Comparison of ENCODE assay signal across 24 mouse cellular contexts in the genomic region with DNA sequence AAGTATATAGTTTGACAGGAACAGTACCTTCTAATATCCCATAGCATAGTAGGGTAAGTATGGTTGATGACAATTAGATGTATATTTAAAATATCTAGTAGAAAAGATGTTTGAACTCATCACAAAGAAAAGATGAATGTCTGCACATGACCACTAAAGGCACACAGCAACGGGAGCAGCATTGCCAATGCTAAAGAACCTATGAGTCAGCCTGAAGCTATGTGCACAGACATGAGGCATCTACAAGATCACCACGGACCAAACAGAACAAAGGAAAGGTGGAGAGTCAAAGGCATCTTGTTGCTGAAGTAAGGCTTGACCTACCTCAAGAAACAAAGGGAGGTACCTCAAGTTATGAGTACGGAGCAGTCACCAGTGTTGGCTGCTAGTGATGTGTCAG.
DNase-seq lines count a peak whose midpoint lies in the region; TF ChIP-seq lines count a peak whose summit lies in the region.
"Had no signal": no experiment of that assay in that cellular context is flagged by ENCODE, and none has a peak within 500 bp of the region (broad histone marks: within the 10 kb centered on the region; RNA-seq: fewer than 3 reads in every experiment).

No protein-coding gene starts in this region.

- DNase-seq in cerebellum, adult 2 months: peak in 1 of 2 experiments; percentile 32
- no peak for DNase-seq in cerebellum, adult 9-10 months
- DNase-seq in 3134 (ENCODE audit: extremely low read depth, insufficient read length, low spot score): peak; percentile 61
- peak; percentile 50 for DNase-seq in Muller cell, postnatal 12 days (ENCODE audit: inconsistent ontology term)
- peak; percentile 18 for DNase-seq in limb, embryonic 10.5 days (ENCODE audit: low spot score)
- DNase-seq in urinary bladder, postnatal 10 days (ENCODE audit: low spot score): no peak
- DNase-seq in embryo, embryonic 10.5 days (ENCODE audit: low spot score): no peak
- DNase-seq: adrenal gland, postnatal 10 days; cerebellum, adult 11 months; cerebellum, adult 9-11 months; cerebellum, postnatal 25 days; forebrain, postnatal 0 days; gastrocnemius, adult 2 months; gastrocnemius, postnatal 14 days; heart, adult 11 months; heart, postnatal 10 days; heart, postnatal 36 days; kidney, adult 11 months; kidney, adult 8-10 months had no signal

- TF ChIP-seq CTCF in cerebellum, adult 2 months (IDR thresholded peaks at IDR 0.05; ENCODE audit: borderline replicate concordance, insufficient read depth, low read depth, low read length): no peak

- 69% methylated on average over 3 of the region's 3 CpGs for WGBS in cerebellum, adult 2 months
- WGBS in limb, embryonic 10.5 days: 92% methylated on average over 3 of the region's 3 CpGs

- H3K36me3 ChIP-seq in limb, embryonic 10.5 days: peaks cover 7% of the 10 kb centered on the region
- H3K36me3 ChIP-seq: heart, embryonic 15.5 days; hindbrain, embryonic 15.5 days had no signal

- no peak for TF ChIP-seq POLR2A in cerebellum, adult 2 months (IDR thresholded peaks at IDR 0.05; ENCODE audit: borderline replicate concordance, insufficient read depth, low read length)

- H3K9me3 ChIP-seq in limb, embryonic 10.5 days (replicated peaks): no peaks in the 10 kb centered on the region
- H3K9me3 ChIP-seq: forebrain, embryonic 10.5 days; heart, embryonic 12.5 days; heart, embryonic 15.5 days; hindbrain, embryonic 10.5 days; hindbrain, embryonic 15.5 days had no signal

- H3K4me1 ChIP-seq in cerebellum, adult 2 months (ENCODE audit: control insufficient read depth, insufficient read depth, low read length): peaks cover 19% of the 10 kb centered on the region; the same call in 1 of the 2 replicates
- H3K4me1 ChIP-seq in limb, embryonic 10.5 days: no peaks in the 10 kb centered on the region; the same call in 1 of the 2 replicates
- H3K4me1 ChIP-seq: forebrain, embryonic 10.5 days; hindbrain, embryonic 10.5 days had no signal

- H3K27ac ChIP-seq in cerebellum, adult 2 months (ENCODE audit: insufficient read depth, low read length): peak overlapping the region; percentile 12; the same call in 1 of the 2 replicates
- no peak overlapping the region for H3K27ac ChIP-seq in limb, embryonic 10.5 days
- H3K27ac ChIP-seq: forebrain, embryonic 10.5 days; gastrocnemius, adult 2 months; heart, embryonic 15.5 days; hindbrain, embryonic 10.5 days; hindbrain, embryonic 15.5 days had no signal

- no peaks in the 10 kb centered on the region for H3K27me3 ChIP-seq in cerebellum, adult 2 months (ENCODE audit: control insufficient read depth, insufficient read depth, low read length)
- no peaks in the 10 kb centered on the region for H3K27me3 ChIP-seq in limb, embryonic 10.5 days (ENCODE audit: low read depth, poor library complexity, severe bottlenecking)
- H3K27me3 ChIP-seq: heart, embryonic 12.5 days; heart, embryonic 15.5 days; hindbrain, embryonic 15.5 days had no signal

- no peak overlapping the region for H3K4me3 ChIP-seq in cerebellum, adult 2 months (replicated peaks; ENCODE audit: insufficient read depth, low read depth, low read length)
- H3K4me3 ChIP-seq in limb, embryonic 10.5 days: no peak overlapping the region
- H3K4me3 ChIP-seq: forebrain, embryonic 10.5 days; gastrocnemius, adult 2 months; heart, embryonic 12.5 days; heart, embryonic 15.5 days; hindbrain, embryonic 10.5 days; hindbrain, embryonic 15.5 days had no signal

Comparison
In these comparisons a context has a peak if more than half of its experiments do, and no peak if none do; other contexts are left out.
1. DNase-seq: peak in 3134 (single experiment), Muller cell, postnatal 12 days (single experiment) and limb, embryonic 10.5 days (single experiment); none in cerebellum, adult 9-10 months (single experiment), urinary bladder, postnatal 10 days (single experiment) and embryo, embryonic 10.5 days (single experiment).